Mouse (Mus musculus) hindbrain, embryonic 15.5 days (tissue): Measurements from ENCODE around the gene Psen1. TPM values are rescaled to one million over a fixed set of nuclear protein-coding genes. Genes with fewer than 3 reads are reported as not detected.
A peak's percentile ranks its signal among the peaks of the same experiment; 100 is the strongest.

Experiments
- ATAC-seq: fragments of 200-750 bp; cut with Nextera tagmentation; 2 replicates; pipeline ENCODE4 v1.8.0; 2017; ENCODE audit warnings: low read depth, moderate number of reproducible peaks, moderate TSS enrichment; ENCODE audit not compliant: low FRiP score
- H3K27ac ChIP-seq: fragments of 300-500 bp; sonication (generic); replicated peaks from 2 replicates; pipeline ENCODE4 v1.5.1; 2015; ENCODE audit warnings: mild to moderate bottlenecking, inconsistent platforms
- H3K27me3 ChIP-seq: fragments of 300-500 bp; sonication (generic); 2 replicates; pipeline ENCODE4 v1.6.1; 2015; ENCODE audit warnings: control low read depth, inconsistent platforms
- H3K36me3 ChIP-seq: fragments of 300-500 bp; sonication (generic); 2 replicates; pipeline ENCODE4 v1.6.1; 2015; ENCODE audit warnings: control low read depth, inconsistent platforms
- H3K4me1 ChIP-seq: fragments of 300-500 bp; sonication (generic); replicated peaks from 2 replicates; pipeline ENCODE4 v1.6.1; 2015; ENCODE audit warnings: control low read depth, inconsistent platforms
- H3K4me2 ChIP-seq: fragments of 300-500 bp; sonication (generic); 2 replicates; pipeline ENCODE4 v1.6.1; 2015; ENCODE audit warnings: moderate library complexity, mild to moderate bottlenecking, inconsistent platforms
- H3K4me3 ChIP-seq: fragments of 300-500 bp; sonication (generic); 2 replicates; pipeline ENCODE4 v1.5.1; 2015; ENCODE audit warnings: mild to moderate bottlenecking, inconsistent platforms
- H3K9ac ChIP-seq: fragments of 300-500 bp; sonication (generic); 2 replicates; pipeline ENCODE4 v1.6.1; 2015; ENCODE audit warnings: inconsistent platforms
- H3K9me3 ChIP-seq: fragments of 300-500 bp; sonication (generic); 2 replicates; pipeline ENCODE4 v1.6.1; 2016; ENCODE audit warnings: control low read depth, inconsistent platforms
- WGBS: fragments of 180-500 bp; shearing (Covaris S2); methylation state at CpG from one replicate; pipeline ENCODE4 v1.1.7; 2015; 5-methylcytosine and 5-hydroxymethylcytosine counted together
- polyA plus RNA-seq: library from polyadenylated mRNA; unstranded; fragments of >200 nt; fragmentation: Nextera tagmentation; extraction: Ambion mirVana; gene quantifications from 2 replicates; pipeline ENCODE4 v1.2.1, GENCODE M21; 2015

Gene Psen1
- polyA plus RNA-seq, 1 experiment from 2014 or later: 71.4 TPM

- H3K4me2 ChIP-seq: peak overlapping the region; percentile 56
These were observed 76.6 kb downstream of the Psen1 start for GRCm38 (mm10) chr12:83764519-83764918.

DNA sequence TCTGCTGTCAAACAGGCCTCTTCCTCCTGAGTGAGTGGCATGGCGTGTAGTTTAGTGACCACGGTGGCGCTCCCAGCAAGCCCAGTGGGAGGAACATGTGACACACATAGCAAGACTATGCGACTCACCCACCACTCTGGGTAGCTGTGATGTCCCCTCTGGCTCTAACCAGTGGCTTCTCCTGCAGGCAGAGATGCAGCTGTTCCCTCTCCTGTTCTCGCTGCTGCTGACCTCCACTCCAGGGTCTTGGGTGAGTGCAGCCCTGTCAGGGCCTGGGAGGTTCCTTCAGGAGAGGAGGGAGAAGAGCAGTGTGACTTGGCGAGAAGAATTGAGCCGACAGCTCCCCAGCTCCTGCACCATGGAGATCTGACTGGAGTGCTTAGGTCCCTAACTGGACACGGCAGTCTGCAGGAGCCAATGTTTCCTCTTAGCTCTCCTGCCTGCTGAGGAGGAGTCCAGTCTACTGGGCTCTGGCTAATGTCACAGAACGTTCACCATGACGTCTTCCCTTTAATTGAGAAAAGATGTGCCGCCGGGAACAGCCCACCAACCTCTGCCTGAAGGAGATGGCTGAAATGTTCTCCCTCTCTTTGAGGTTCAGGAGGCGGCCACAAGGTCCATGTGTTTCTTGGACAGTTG lies 78.1 kb downstream of the Psen1 start:
- H3K4me3 ChIP-seq: no peak overlapping the region
- H3K9ac ChIP-seq: no peak overlapping the region
- ATAC-seq: no peak
- no peaks in the 10 kb centered on the region for H3K27me3 ChIP-seq
- H3K27ac ChIP-seq: no peak overlapping the region
- H3K36me3 ChIP-seq: no peaks in the 10 kb centered on the region
- H3K4me2 ChIP-seq: no peak overlapping the region
- WGBS: 82% methylated on average over 13 of the region's 13 CpGs
- H3K9me3 ChIP-seq: no peaks in the 10 kb centered on the region
- H3K4me1 ChIP-seq: peaks cover 25% of the 10 kb centered on the region

More at GRCm38 (mm10) chr12:83764519-83764918, 76.6 kb downstream of the Psen1 start:
- 75% methylated on average over 10 of the region's 10 CpGs for WGBS
- H3K9me3 ChIP-seq: no peaks in the 10 kb centered on the region
- H3K4me3 ChIP-seq: no peak overlapping the region
- no peaks in the 10 kb centered on the region for H3K27me3 ChIP-seq
- H3K36me3 ChIP-seq: no peaks in the 10 kb centered on the region
- no peak overlapping the region for H3K27ac ChIP-seq
- peaks cover 14% of the 10 kb centered on the region for H3K4me1 ChIP-seq
- no peak for ATAC-seq
- no peak overlapping the region for H3K9ac ChIP-seq

- whole genome bisulfite sequencing: 64% methylated on average over 9 of the region's 9 CpGs
- no peak overlapping the region for H3K4me2 ChIP-seq
- H3K4me3 ChIP-seq: no peak overlapping the region
- no peaks in the 10 kb centered on the region for H3K9me3 ChIP-seq
- no peak overlapping the region for H3K9ac ChIP-seq
- H3K27me3 ChIP-seq: no peaks in the 10 kb centered on the region
- no peak overlapping the region for H3K27ac ChIP-seq
- H3K4me1 ChIP-seq: peaks cover 25% of the 10 kb centered on the region
- no peak for ATAC-seq
- H3K36me3 ChIP-seq: no peaks in the 10 kb centered on the region
These were observed 79.9 kb downstream of the Psen1 start for GRCm38 (mm10) chr12:83767833-83768232.

- Histone ChIP-seq H3K9ac (no peak overlapping the region), H3K4me1 (peaks cover 23% of the 10 kb centered on the region), H3K36me3 (no peaks in the 10 kb centered on the region), H3K4me2 (no peak overlapping the region), H3K27ac (no peak overlapping the region), H3K4me3 (no peak overlapping the region), H3K9me3 (no peaks in the 10 kb centered on the region), H3K27me3 (no peaks in the 10 kb centered on the region)
- ATAC-seq: no peak
- 83% methylated on average over 14 of the region's 14 CpGs for WGBS
These were observed 80.4 kb downstream of the Psen1 start for GRCm38 (mm10) chr12:83768235-83768899.

- H3K36me3 ChIP-seq: no peaks in the 10 kb centered on the region
- H3K27ac ChIP-seq: no peak overlapping the region
- no peaks in the 10 kb centered on the region for H3K27me3 ChIP-seq
- H3K9ac ChIP-seq: no peak overlapping the region
- no peaks in the 10 kb centered on the region for H3K9me3 ChIP-seq
- ATAC-seq: peak; percentile 57; the same call in 1 of the 2 replicates
- 4% methylated on average over 25 of the region's 25 CpGs for WGBS
- peak overlapping the region; percentile 49 for H3K4me2 ChIP-seq
- H3K4me1 ChIP-seq: peaks cover 11% of the 10 kb centered on the region
- no peak overlapping the region for H3K4me3 ChIP-seq
These were observed 82.7 kb downstream of the Psen1 start for GRCm38 (mm10) chr12:83770418-83771256.

- no peak overlapping the region for H3K4me2 ChIP-seq
- no peak overlapping the region for H3K9ac ChIP-seq
- H3K27ac ChIP-seq: no peak overlapping the region
- peaks cover 3% of the 10 kb centered on the region for H3K4me1 ChIP-seq
- H3K4me3 ChIP-seq: no peak overlapping the region
- WGBS: 58% methylated on average over 12 of the region's 12 CpGs
- H3K27me3 ChIP-seq: no peaks in the 10 kb centered on the region
- no peaks in the 10 kb centered on the region for H3K36me3 ChIP-seq
- ATAC-seq: no peak
- H3K9me3 ChIP-seq: no peaks in the 10 kb centered on the region
These were observed 87.7 kb downstream of the Psen1 start for GRCm38 (mm10) chr12:83775621-83776020.

- Histone ChIP-seq H3K4me3 (no peak overlapping the region), H3K27ac (no peak overlapping the region), H3K4me1 (no peaks in the 10 kb centered on the region), H3K9ac (no peak overlapping the region), H3K4me2 (no peak overlapping the region), H3K9me3 (no peaks in the 10 kb centered on the region), H3K27me3 (no peaks in the 10 kb centered on the region), H3K36me3 (no peaks in the 10 kb centered on the region)
- ATAC-seq: no peak
- 89% methylated on average over 7 of the region's 7 CpGs for WGBS
These were observed 88.8 kb downstream of the Psen1 start for GRCm38 (mm10) chr12:83776766-83777165.

DNA sequence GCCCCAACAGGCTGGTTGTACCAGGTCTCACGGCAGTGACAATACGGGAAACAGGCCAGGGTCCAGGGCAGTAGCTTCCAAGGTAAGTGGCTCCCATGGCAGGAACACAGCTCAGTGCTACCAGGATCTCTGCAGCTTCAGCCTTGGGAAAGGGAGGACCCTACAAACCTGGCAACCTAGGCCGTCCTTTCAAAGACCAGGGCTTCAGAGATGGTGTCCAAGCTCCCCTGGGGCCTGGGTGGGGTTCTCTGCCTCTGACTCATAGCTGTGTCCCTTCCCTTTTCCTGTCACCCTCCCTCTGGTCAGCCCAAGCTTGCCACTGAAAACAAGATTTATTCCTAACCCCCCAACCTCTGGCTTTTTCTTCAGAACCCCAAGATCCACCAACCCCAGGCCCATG lies 92.2 kb downstream of the Psen1 start:
- Histone ChIP-seq H3K4me2 (no peak overlapping the region), H3K27ac (no peak overlapping the region), H3K4me1 (no peaks in the 10 kb centered on the region), H3K27me3 (no peaks in the 10 kb centered on the region), H3K9ac (no peak overlapping the region), H3K4me3 (no peak overlapping the region), H3K9me3 (no peaks in the 10 kb centered on the region), H3K36me3 (no peaks in the 10 kb centered on the region)
- 92% methylated on average over 3 of the region's 3 CpGs for WGBS
- no peak for ATAC-seq

DNA sequence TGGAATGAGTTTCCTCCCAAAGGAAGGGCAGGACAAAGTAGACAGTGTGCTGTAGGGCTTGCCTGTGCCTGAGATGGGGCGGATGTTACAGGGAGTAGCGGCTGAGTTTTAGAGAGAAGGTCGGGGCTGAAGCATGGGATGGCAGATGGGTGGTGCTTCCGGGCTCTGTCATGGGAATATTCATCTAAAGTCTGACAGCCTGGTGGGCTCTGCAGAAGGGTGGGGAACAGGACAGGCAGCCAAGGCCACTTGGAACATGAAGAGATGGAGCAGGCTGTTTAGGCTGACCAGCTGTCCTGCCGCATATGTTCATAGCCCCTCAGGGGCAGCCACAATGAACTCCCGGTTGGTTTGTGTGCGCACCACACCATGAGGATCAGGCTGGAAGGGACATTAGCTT lies 93.3 kb downstream of the Psen1 start:
- 44% methylated on average over 7 of the region's 7 CpGs for WGBS
- H3K9ac ChIP-seq: no peak overlapping the region
- no peaks in the 10 kb centered on the region for H3K9me3 ChIP-seq
- H3K4me3 ChIP-seq: no peak overlapping the region
- no peaks in the 10 kb centered on the region for H3K4me1 ChIP-seq
- no peaks in the 10 kb centered on the region for H3K36me3 ChIP-seq
- peak; percentile 32; the same call in 1 of the 2 replicates for ATAC-seq
- H3K4me2 ChIP-seq: no peak overlapping the region
- no peaks in the 10 kb centered on the region for H3K27me3 ChIP-seq
- no peak overlapping the region for H3K27ac ChIP-seq

- ATAC-seq: peak; percentile 60; the same call in 1 of the 2 replicates
- 61% methylated on average over 23 of the region's 23 CpGs for WGBS
These were observed 93.8 kb downstream of the Psen1 start for GRCm38 (mm10) chr12:83781640-83782278.

GRCm38 (mm10) chr12:83782669-83783068 lies 94.7 kb downstream of the Psen1 start:
- Histone ChIP-seq H3K4me3 (no peak overlapping the region), H3K9ac (no peak overlapping the region), H3K27me3 (no peaks in the 10 kb centered on the region), H3K4me2 (no peak overlapping the region), H3K4me1 (no peaks in the 10 kb centered on the region), H3K36me3 (no peaks in the 10 kb centered on the region), H3K27ac (no peak overlapping the region), H3K9me3 (no peaks in the 10 kb centered on the region)
- 75% methylated on average over 10 of the region's 10 CpGs for WGBS
- ATAC-seq: no peak

More at GRCm38 (mm10) chr12:83781640-83782278, 93.8 kb downstream of the Psen1 start:
- Histone ChIP-seq H3K4me1 (no peaks in the 10 kb centered on the region), H3K27me3 (no peaks in the 10 kb centered on the region), H3K9me3 (no peaks in the 10 kb centered on the region), H3K9ac (no peak overlapping the region), H3K27ac (no peak overlapping the region), H3K36me3 (no peaks in the 10 kb centered on the region), H3K4me3 (no peak overlapping the region), H3K4me2 (no peak overlapping the region)
